Mouse (Mus musculus): ENCODE results near the gene A930004D18Rik. TPM values are rescaled to one million over a fixed set of nuclear protein-coding genes. Genes with fewer than 3 reads are reported as not detected.

A930004D18Rik gene
- polyA plus RNA-seq, 1 experiment from 2014 or later, result 17.1 TPM

- peak overlapping the region; percentile 96 for H3K9ac ChIP-seq
- peak overlapping the region; percentile 100 for H3K27ac ChIP-seq
- no peaks in the 10 kb centered on the region for H3K36me3 ChIP-seq
- no peaks in the 10 kb centered on the region for H3K9me3 ChIP-seq
- ATAC-seq (ENCODE audit: low FRiP score, low read depth), result no peak
- peak overlapping the region; percentile 96 for H3K4me2 ChIP-seq (replicated peaks)
- peaks cover 17% of the 10 kb centered on the region for H3K4me1 ChIP-seq
- H3K4me3 ChIP-seq, result peak overlapping the region; percentile 56
- no peaks in the 10 kb centered on the region for H3K27me3 ChIP-seq (replicated peaks)
- WGBS, result 8% methylated on average over 9 of the region's 9 CpGs
Observed at GRCm38 (mm10) chr2:18058146-18058708, 20.7 kb upstream of the A930004D18Rik start.

GRCm38 (mm10) chr2:18057336-18058145, 20.0 kb upstream of the A930004D18Rik start:
- Histone ChIP-seq H3K36me3 (no peaks in the 10 kb centered on the region), H3K4me3 (peak overlapping the region; percentile 56), H3K27me3 (replicated peaks) (no peaks in the 10 kb centered on the region), H3K4me2 (replicated peaks) (peak overlapping the region; percentile 96), H3K4me1 (peaks cover 20% of the 10 kb centered on the region), H3K9ac (peak overlapping the region; percentile 96), H3K27ac (peak overlapping the region; percentile 100), H3K9me3 (no peaks in the 10 kb centered on the region)
- no peak for ATAC-seq (ENCODE audit: low FRiP score, low read depth)
- under 1% methylated on average over 48 of the region's 48 CpGs for WGBS

DNA sequence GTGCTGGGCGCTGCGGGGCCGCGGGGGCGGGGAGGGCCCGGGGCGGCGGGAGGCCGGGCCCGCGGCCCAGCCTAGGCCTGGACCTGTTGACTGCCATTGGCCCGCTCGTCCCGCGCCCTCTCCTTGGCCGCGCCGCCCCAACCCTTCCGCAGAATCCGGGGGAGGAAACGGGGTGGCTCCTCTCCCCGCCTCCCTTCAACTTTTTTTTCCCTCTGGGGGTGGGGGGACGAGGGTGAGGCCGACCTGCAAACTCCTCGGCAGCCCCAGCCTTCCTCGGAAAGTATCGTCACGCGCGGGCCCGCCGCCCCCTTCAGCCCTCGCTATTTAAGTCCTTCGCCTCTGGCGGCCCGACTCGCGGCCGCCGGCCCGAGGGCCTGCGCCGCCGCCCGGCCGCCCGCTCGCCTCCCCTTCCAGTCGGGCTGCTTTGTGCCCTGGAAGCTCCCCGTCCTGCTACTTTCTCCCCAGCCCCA, 19.3 kb upstream of the A930004D18Rik start:
- H3K4me1 ChIP-seq, result peaks cover 25% of the 10 kb centered on the region
- peak overlapping the region; percentile 56 for H3K4me3 ChIP-seq
- H3K9ac ChIP-seq, result peak overlapping the region; percentile 96
- no peaks in the 10 kb centered on the region for H3K9me3 ChIP-seq
- no peaks in the 10 kb centered on the region for H3K27me3 ChIP-seq (replicated peaks)
- ATAC-seq (ENCODE audit: low FRiP score, low read depth), result peak; percentile 92
- H3K4me2 ChIP-seq (replicated peaks), result peak overlapping the region; percentile 96
- H3K27ac ChIP-seq, result peak overlapping the region; percentile 100
- under 1% methylated on average over 49 of the region's 50 CpGs for WGBS
- H3K36me3 ChIP-seq, result no peaks in the 10 kb centered on the region

DNA sequence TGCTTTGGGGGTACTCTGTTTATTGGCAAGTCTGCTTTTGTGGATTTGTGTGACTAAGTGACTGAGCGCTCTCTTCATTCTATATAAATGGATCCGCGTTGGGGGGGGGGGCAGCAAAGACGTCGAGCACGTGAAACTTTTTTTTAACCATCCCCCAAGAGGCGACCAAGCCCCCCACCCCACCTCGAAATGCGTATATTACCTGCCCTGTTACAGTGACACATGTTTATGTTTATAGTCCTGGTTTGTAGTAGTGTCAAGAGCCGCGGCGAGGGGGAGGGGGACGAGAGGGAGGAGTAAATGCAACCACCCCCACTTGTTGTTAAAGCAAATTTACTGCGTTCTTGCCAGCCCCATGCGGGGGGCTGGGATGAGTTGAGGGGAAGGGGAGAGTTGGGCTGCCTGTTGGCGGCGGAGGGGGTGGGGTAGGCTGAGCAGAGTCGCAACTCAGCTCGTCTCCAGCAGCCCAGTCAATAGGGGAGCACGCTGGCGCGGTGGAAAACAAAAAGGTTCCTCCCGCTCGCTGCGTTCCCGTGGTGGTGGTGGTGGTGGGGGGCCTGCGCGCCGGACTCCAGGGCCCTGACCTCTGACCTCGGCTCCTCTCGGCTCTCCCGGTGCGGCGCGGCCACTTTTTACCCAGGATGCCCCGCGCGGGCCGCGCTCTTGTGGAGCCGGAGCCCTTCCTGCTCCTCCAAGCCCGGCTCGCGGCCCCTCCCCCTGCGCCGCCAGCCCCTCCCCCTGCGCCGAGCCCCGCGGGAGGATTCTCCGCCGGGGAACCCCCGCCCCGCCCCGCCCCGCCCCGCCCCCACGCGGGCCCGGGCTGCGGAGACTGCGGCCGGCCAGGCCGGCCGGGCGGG, 18.6 kb upstream of the A930004D18Rik start:
- H3K27ac ChIP-seq, result peak overlapping the region; percentile 100
- under 1% methylated on average over 59 of the region's 66 CpGs for WGBS
- peak overlapping the region; percentile 96 for H3K4me2 ChIP-seq (replicated peaks)
- H3K36me3 ChIP-seq, result no peaks in the 10 kb centered on the region
- peak overlapping the region; percentile 96 for H3K9ac ChIP-seq
- H3K9me3 ChIP-seq, result no peaks in the 10 kb centered on the region
- peak overlapping the region; percentile 56 for H3K4me3 ChIP-seq
- H3K27me3 ChIP-seq (replicated peaks), result no peaks in the 10 kb centered on the region
- ATAC-seq (ENCODE audit: low FRiP score, low read depth), result peak; percentile 93
- H3K4me1 ChIP-seq, result peaks cover 32% of the 10 kb centered on the region

- under 1% methylated on average over 20 of the region's 20 CpGs for WGBS
- Histone ChIP-seq H3K9ac (peak within 1 kb of the TSS; percentile 96), H3K27ac (peak within 1 kb of the TSS; percentile 100), H3K27me3 (replicated peaks) (no peaks in the 10 kb centered on the region), H3K4me1 (peaks cover 37% of the 10 kb centered on the region), H3K4me2 (replicated peaks) (peak within 1 kb of the TSS; percentile 96), H3K36me3 (no peaks in the 10 kb centered on the region), H3K4me3 (peak within 1 kb of the TSS; percentile 56), H3K9me3 (no peaks in the 10 kb centered on the region)
- no peak for ATAC-seq (ENCODE audit: low FRiP score, low read depth)
Observed at GRCm38 (mm10) chr2:18055016-18055928, 17.7 kb upstream of the A930004D18Rik start, which contains the start of gene Mllt10. Mllt10 (plus strand) TSS chr2:18055237.

DNA sequence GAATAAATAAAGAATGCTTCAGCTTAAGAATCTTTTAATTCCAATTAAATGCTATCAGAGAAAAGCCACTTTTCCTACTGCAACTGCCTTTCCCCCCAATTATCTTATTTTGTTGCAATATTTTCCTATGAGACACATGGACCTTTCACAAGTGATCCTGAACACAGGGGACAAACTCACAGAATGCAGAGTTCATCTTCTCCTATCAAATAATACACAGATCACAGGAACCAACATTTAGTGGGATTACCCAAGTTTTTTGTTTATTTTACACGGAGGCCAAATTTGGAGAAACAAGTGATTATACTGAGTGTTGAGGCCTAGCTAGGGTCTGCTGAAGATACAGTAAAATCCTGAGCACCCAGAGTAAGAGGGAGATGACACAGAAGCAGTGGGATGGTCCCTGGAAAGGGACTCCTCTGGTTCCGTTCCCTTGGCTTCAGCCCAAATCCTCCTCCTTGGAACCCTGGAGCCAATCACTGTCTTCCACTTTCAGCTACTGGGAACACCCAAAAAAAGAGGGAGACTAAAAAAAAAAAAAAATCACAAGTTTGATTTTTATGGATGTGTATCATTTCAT, 16.5 kb upstream of the A930004D18Rik start:
- Histone ChIP-seq H3K27me3 (replicated peaks) (no peaks in the 10 kb centered on the region), H3K9ac (0 out of 2 replicates have a peak overlapping the region, but pooled peaks have one; percentile 29), H3K4me1 (peaks cover 45% of the 10 kb centered on the region), H3K9me3 (no peaks in the 10 kb centered on the region), H3K36me3 (no peaks in the 10 kb centered on the region), H3K27ac (no peak overlapping the region), H3K4me3 (no peak overlapping the region), H3K4me2 (replicated peaks) (peak overlapping the region; percentile 96)
- ATAC-seq (ENCODE audit: low FRiP score, low read depth), result no peak
- WGBS, result 10% methylated on average over 2 of the region's 2 CpGs

- Histone ChIP-seq H3K36me3 (no peaks in the 10 kb centered on the region), H3K4me3 (no peak overlapping the region), H3K27me3 (replicated peaks) (no peaks in the 10 kb centered on the region), H3K9ac (0 out of 2 replicates have a peak overlapping the region, but pooled peaks have one; percentile 29), H3K9me3 (no peaks in the 10 kb centered on the region), H3K4me1 (peaks cover 43% of the 10 kb centered on the region), H3K27ac (peak overlapping the region; percentile 4; the same call in 1 of the 2 replicates), H3K4me2 (replicated peaks) (peak overlapping the region; percentile 96; the same call in 1 of the 2 replicates)
- 13% methylated on average over 1 of the region's 1 CpGs for WGBS
- no peak for ATAC-seq (ENCODE audit: low FRiP score, low read depth)
Observed at GRCm38 (mm10) chr2:18053243-18053950, 15.9 kb upstream of the A930004D18Rik start.

DNA sequence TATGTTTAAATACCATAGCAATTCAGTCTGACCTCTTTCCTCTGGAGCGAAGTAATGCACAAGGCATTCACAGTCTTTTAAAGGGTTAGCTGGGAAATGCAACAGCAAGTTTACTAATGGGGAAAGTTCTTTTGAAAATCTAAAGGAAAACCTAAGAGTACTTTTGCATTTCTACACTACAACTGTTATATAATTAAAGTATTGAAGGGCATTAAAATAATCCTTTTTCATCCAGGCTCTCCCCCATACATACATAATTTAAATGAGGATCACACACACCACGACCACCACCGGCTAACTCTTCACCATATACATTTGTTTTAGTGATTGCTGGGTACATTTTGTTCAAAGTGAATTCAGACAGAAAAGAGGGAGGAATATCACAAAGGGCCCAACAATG, 15.0 kb upstream of the A930004D18Rik start:
- no peak overlapping the region for H3K27ac ChIP-seq
- 0 out of 2 replicates have a peak overlapping the region, but pooled peaks have one; percentile 33 for H3K9ac ChIP-seq
- H3K36me3 ChIP-seq, result no peaks in the 10 kb centered on the region
- WGBS, result 17% methylated on average over 3 of the region's 3 CpGs
- no peaks in the 10 kb centered on the region for H3K27me3 ChIP-seq (replicated peaks)
- H3K4me1 ChIP-seq, result peaks cover 43% of the 10 kb centered on the region
- peak overlapping the region; percentile 66; the same call in 1 of the 2 replicates for H3K4me2 ChIP-seq (replicated peaks)
- no peak for ATAC-seq (ENCODE audit: low FRiP score, low read depth)
- no peak overlapping the region for H3K4me3 ChIP-seq
- H3K9me3 ChIP-seq, result no peaks in the 10 kb centered on the region

DNA sequence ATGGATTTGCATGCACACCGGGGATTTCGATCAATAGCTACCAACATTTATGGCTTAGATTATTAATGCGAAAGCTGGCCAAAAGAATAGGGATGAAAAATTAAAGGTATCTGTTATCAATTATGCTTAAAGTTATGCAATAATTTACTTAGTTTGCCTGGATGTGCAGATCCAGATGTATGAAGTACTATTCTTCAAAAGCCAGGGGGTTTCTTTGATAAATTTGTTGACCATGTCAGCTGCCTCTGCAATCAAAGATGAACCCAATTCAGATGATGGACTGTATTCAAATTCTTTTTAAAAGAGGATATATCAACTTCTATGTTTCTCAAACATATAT, 14.3 kb upstream of the A930004D18Rik start:
- Histone ChIP-seq H3K4me3 (no peak overlapping the region), H3K4me1 (peaks cover 43% of the 10 kb centered on the region), H3K27me3 (replicated peaks) (no peaks in the 10 kb centered on the region), H3K27ac (peak overlapping the region; percentile 53; the same call in 1 of the 2 replicates), H3K9me3 (no peaks in the 10 kb centered on the region), H3K4me2 (replicated peaks) (peak overlapping the region; percentile 66), H3K9ac (peak overlapping the region; percentile 44; the same call in 1 of the 2 replicates), H3K36me3 (no peaks in the 10 kb centered on the region)
- no peak for ATAC-seq (ENCODE audit: low FRiP score, low read depth)
- 17% methylated on average over 3 of the region's 3 CpGs for WGBS

GRCm38 (mm10) chr2:18051026-18051830, 13.7 kb upstream of the A930004D18Rik start:
- peak overlapping the region; percentile 100 for H3K9ac ChIP-seq
- no peak for ATAC-seq (ENCODE audit: low FRiP score, low read depth)

More at GRCm38 (mm10) chr2:18051026-18051830, 13.7 kb upstream of the A930004D18Rik start:
- WGBS, result 5% methylated on average over 11 of the region's 11 CpGs
- Histone ChIP-seq H3K9me3 (no peaks in the 10 kb centered on the region), H3K4me1 (peaks cover 43% of the 10 kb centered on the region), H3K27me3 (replicated peaks) (no peaks in the 10 kb centered on the region), H3K4me3 (0 out of 2 replicates have a peak overlapping the region, but pooled peaks have one; percentile 28), H3K36me3 (no peaks in the 10 kb centered on the region), H3K4me2 (replicated peaks) (peak overlapping the region; percentile 66), H3K27ac (peak overlapping the region; percentile 70; the same call in 1 of the 2 replicates)

All from neural tube, embryonic 12.5 days (tissue).